Mouse (Mus musculus): ENCODE results near the gene Ppcs.

Gene Ppcs

GRCm38 (mm10) chr4:119422294-119422964 lies at the start of gene Ppcs, which contains the start of gene Zmynd12:
Gene Ppcs (minus strand): TSS chr4:119422420.
Gene Zmynd12 (plus strand): TSS chr4:119422814.
- DNase-seq (ENCODE audit: low read depth, low spot score): peak; percentile 98

GRCm38 (mm10) chr4:119467720-119468380 lies 45.6 kb upstream of the Ppcs start:
- DNase-seq (ENCODE audit: low read depth, low spot score): no peak

GRCm38 (mm10) chr4:119465841-119466240 lies 43.6 kb upstream of the Ppcs start:
- no peak for DNase-seq (ENCODE audit: low read depth, low spot score)

GRCm38 (mm10) chr4:119463756-119464419 lies 41.7 kb upstream of the Ppcs start:
- DNase-seq (ENCODE audit: low read depth, low spot score): no peak

GRCm38 (mm10) chr4:119462858-119463755 lies 40.9 kb upstream of the Ppcs start:
- DNase-seq (ENCODE audit: low read depth, low spot score): peak; percentile 33

GRCm38 (mm10) chr4:119462457-119462856 lies 40.2 kb upstream of the Ppcs start:
- no peak for DNase-seq (ENCODE audit: low read depth, low spot score)

- no peak for DNase-seq (ENCODE audit: low read depth, low spot score)
Observed at GRCm38 (mm10) chr4:119460728-119461141, 38.5 kb upstream of the Ppcs start.

- DNase-seq (ENCODE audit: low read depth, low spot score): peak; percentile 55
Observed at GRCm38 (mm10) chr4:119460296-119460695, 38.1 kb upstream of the Ppcs start.

- no peak for DNase-seq (ENCODE audit: low read depth, low spot score)
Observed at GRCm38 (mm10) chr4:119453533-119453932, 31.3 kb upstream of the Ppcs start.

GRCm38 (mm10) chr4:119453128-119453527 lies 30.9 kb upstream of the Ppcs start:
- DNase-seq (ENCODE audit: low read depth, low spot score): no peak

- no peak for DNase-seq (ENCODE audit: low read depth, low spot score)
Observed at GRCm38 (mm10) chr4:119450436-119450835, 28.2 kb upstream of the Ppcs start.

GRCm38 (mm10) chr4:119447786-119448185 lies 25.6 kb upstream of the Ppcs start:
- DNase-seq (ENCODE audit: low read depth, low spot score): no peak

- DNase-seq (ENCODE audit: low read depth, low spot score): no peak
Observed at GRCm38 (mm10) chr4:119447261-119447660, 25.0 kb upstream of the Ppcs start.

GRCm38 (mm10) chr4:119442539-119442938 lies 20.3 kb upstream of the Ppcs start:
- DNase-seq (ENCODE audit: low read depth, low spot score): peak; percentile 77

- DNase-seq (ENCODE audit: low read depth, low spot score): peak; percentile 73
Observed at GRCm38 (mm10) chr4:119441836-119442235, 19.6 kb upstream of the Ppcs start.

GRCm38 (mm10) chr4:119437936-119438335 lies 15.7 kb upstream of the Ppcs start:
- no peak for DNase-seq (ENCODE audit: low read depth, low spot score)

GRCm38 (mm10) chr4:119430678-119431077 lies 8.5 kb upstream of the Ppcs start:
- DNase-seq (ENCODE audit: low read depth, low spot score): peak; percentile 51

GRCm38 (mm10) chr4:119427680-119428079 lies 5.5 kb upstream of the Ppcs start:
- DNase-seq (ENCODE audit: low read depth, low spot score): no peak

GRCm38 (mm10) chr4:119425601-119426000 lies 3.4 kb upstream of the Ppcs start:
- no peak for DNase-seq (ENCODE audit: low read depth, low spot score)

GRCm38 (mm10) chr4:119425077-119425476 lies 2.9 kb upstream of the Ppcs start:
- no peak for DNase-seq (ENCODE audit: low read depth, low spot score)

- no peak for DNase-seq (ENCODE audit: low read depth, low spot score)
Observed at GRCm38 (mm10) chr4:119421921-119422293, 313 bp downstream of the Ppcs start.

- no peak for DNase-seq (ENCODE audit: low read depth, low spot score)
Observed at GRCm38 (mm10) chr4:119421191-119421590, 1.0 kb downstream of the Ppcs start.
